Mouse (Mus musculus) brain, adult 10 weeks (tissue): ENCODE data around the gene Ube4b. TPM values are rescaled to one million over a fixed set of nuclear protein-coding genes. Genes with fewer than 3 reads are reported as not detected.

Experiments
- polyA plus RNA-seq: library from polyadenylated mRNA; stranded (reverse); fragments of 350-450 nt; fragmentation: Illumina TruSeq; extraction: RNeasy Lipid Tissue Mini Kit (QIAGEN cat#74804); gene quantifications from one replicate; pipeline ENCODE4 v1.2.3, GENCODE M21; 2015; ENCODE audit warnings: low read depth, low replicate concordance

Ube4b gene
- 55.4 TPM for polyA plus RNA-seq

DNA sequence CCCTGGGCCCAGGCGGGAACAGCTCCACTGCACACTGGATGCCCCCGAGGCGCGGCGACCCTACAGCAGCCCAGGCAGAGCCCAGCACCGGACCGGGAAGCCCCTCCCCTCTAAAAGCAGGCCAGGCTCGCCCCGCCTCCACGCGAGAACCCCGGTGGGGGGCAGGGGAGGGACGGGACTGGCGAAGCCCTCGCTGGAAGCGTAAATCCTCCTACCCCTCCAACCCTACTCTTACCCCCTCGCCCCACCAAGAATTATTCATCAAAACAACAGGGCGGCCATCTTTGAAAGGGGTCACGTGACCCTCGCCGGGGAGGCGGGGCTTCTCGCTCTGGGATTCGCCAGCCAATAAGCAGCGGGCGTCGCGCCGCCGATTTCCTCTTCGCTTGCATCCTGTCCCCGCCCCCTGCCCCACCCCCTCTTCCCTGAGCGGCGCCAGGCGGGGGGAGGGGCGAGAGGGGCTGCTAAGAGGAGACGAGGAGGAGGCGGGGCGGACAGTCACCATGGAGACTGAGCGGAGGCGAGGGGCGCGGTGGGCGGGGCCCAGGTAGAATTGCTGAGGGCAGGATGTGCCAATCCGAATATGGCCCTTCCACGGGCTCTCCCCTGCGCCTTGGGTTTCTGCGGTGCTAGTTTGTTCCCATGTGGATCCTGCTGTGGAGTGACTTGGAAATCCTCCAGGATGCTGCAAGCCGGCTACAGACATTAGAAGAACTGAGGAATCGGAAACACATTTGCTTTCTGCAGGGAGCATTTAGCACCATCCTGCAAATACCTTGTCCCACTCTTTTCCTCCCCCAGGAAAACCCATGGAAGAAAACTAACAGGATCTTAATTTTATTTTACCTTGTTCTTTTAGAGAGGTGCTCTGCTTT is at the start of gene Ube4b:
TSS of gene Ube4b (minus strand) at position 425 of the 875 bp plus-strand sequence.

DNA sequence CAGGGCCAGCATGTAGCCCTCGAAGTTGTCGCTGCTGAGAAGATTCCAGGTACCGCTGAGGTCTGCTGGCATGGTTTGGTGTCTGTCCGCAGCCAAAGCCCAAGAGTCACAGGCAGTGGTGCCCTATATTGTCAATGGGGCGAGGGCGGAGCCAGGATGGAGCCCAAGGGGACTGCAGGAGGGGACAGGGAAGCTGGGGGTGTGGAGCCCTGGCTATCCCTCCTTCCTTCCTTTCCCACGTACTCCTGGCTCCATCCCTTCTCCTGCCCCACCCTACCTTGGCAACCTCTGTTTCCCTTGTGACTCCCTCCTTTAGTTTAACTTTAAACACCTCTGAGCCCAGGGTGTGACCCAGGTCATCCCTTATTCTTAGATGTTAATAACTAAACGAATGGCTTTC is 28.3 kb upstream of the Ube4b start, which contains the start of gene Rbp7:
TSS of gene Rbp7 (minus strand) at position 100 of the 400 bp plus-strand sequence.

DNA sequence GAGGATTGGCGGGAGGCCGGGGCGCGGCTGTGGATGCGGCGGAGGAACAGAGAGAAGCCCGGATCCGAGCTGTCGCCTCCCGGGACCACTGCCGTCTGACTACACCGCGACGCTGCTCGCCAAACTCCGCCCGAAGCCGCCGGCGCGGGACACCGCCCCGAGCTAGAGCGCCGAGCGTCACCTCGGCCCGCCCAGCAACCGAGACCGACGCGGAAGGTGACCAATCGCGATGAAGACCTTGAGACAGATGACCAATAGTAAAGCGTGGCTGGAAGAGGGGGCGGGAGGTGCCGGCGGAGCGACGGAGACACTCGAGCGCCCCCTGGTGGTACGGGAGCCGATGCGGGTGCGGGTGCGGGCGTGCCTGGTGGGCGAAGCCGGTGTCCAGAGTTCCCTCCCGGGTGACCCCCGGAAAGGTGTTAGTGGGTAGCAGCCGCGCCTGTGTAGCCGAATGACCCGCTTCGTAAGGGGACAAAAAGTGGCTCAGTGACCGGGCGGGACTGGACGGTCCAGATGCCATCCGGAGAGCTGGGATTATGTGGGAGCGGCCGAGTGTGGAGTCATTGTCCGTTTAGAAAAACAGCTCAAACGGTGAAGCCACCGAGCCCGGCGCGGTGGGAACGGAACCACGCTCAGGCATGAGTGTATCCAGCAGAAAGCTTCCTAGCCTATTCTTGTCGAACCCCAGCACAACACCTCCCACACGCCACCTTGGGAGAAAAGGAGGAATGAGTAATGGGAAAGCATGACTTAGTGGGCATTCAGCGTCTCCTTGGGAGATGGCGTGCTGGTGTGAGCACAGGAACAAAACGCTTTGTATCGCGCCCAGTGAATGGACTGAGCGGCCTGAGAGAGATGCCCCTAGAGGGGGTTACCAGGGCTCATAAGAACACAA is 118.7 kb downstream of the Ube4b start, which contains the start of gene Kif1b:
TSS of gene Kif1b (minus strand) at position 98 of the 895 bp plus-strand sequence.

Other genes starting within 250 kb of the Ube4b start
- 204 TPM for gene Kif1b, start 119.1 kb downstream of the Ube4b start, polyA plus RNA-seq
- gene Rbp7, start 28.2 kb upstream of the Ube4b start, polyA plus RNA-seq = 1.9 TPM
- gene Tmem274, start 50.6 kb upstream of the Ube4b start, polyA plus RNA-seq = not detected
- 14.0 TPM for gene Nmnat1, start 58.5 kb upstream of the Ube4b start, polyA plus RNA-seq
- gene Lzic, start 58.5 kb upstream of the Ube4b start, polyA plus RNA-seq = 17.2 TPM
- gene Ctnnbip1, start 91.5 kb upstream of the Ube4b start, polyA plus RNA-seq = 33.8 TPM
- 707 TPM for gene Clstn1, start 159.7 kb upstream of the Ube4b start, polyA plus RNA-seq